Mouse (Mus musculus) ES-E14 (cell line): ENCODE results near the gene Gfer.
"Not testable (repeated sequence)": the region's sequence is repeated elsewhere in the genome, so short reads cannot be mapped to it uniquely, and the experiment has no call there.

Experiments used
- CHD2 ChIP-seq: IDR thresholded peaks from 2 replicates; pipeline ENCODE4 v1.6.1; 2014; ENCODE audit warnings: mild to moderate bottlenecking, low read depth, low read length, inconsistent platforms
- HCFC1 ChIP-seq: IDR thresholded peaks from 2 replicates; pipeline ENCODE4 v1.6.1; 2012; ENCODE audit warnings: low read length, inconsistent platforms, borderline replicate concordance; ENCODE audit not compliant: insufficient read depth
- ZC3H11A ChIP-seq: IDR thresholded peaks from 2 replicates; pipeline ENCODE4 v1.6.1; 2012; ENCODE audit warnings: low read depth, mild to moderate bottlenecking, inconsistent platforms, low read length, borderline replicate concordance
- ZNF384 ChIP-seq: IDR thresholded peaks from 2 replicates; pipeline ENCODE4 v1.6.1; 2012; ENCODE audit warnings: low read depth, low read length, inconsistent platforms

- not testable (repeated sequence) for TF ChIP-seq ZC3H11A, HCFC1, CHD2, ZNF384
Measured at GRCm38 (mm10) chr17:24669214-24669544, 26.8 kb downstream of the Gfer start.
